Mouse (Mus musculus) CH12.LX (cell line): ENCODE data around the gene Hormad1. TPM values are rescaled to one million over a fixed set of nuclear protein-coding genes. Genes with fewer than 3 reads are reported as not detected.
A peak's percentile ranks its signal among the peaks of the same experiment; 100 is the strongest.

Experiments
- DNase-seq: peaks from one replicate; pipeline ENCODE4 v3.0.0-alpha.2; 2013; ENCODE audit errors: extremely low read depth
- H3K27ac ChIP-seq: 2 replicates; pipeline ENCODE4 v1.5.1; 2012; ENCODE audit warnings: low read depth, mild to moderate bottlenecking, control low read depth, moderate library complexity; ENCODE audit not compliant: insufficient read depth
- H3K27me3 ChIP-seq: replicated peaks from 2 replicates; pipeline ENCODE3; 2012; ENCODE audit warnings: inconsistent platforms
- H3K36me3 ChIP-seq, 2 experiments: replicated peaks in 1 of 2; 2 replicates each; pipeline versions ENCODE3 to v1.6.1; 2012; ENCODE audit warnings: inconsistent platforms in 1 of 2, low read length in 1 of 2, mild to moderate bottlenecking in 1 of 2, mixed read lengths in 1 of 2, moderate library complexity in 1 of 2; ENCODE audit not compliant: control insufficient read depth in 1 of 2, insufficient read depth in 1 of 2
- H3K4me1 ChIP-seq, 2 experiments: 2 replicates each; pipeline ENCODE4 v1.6.1; 2012; ENCODE audit warnings: inconsistent platforms in 1 of 2, moderate library complexity in 1 of 2; ENCODE audit not compliant: insufficient read depth in 2 of 2, control insufficient read depth in 1 of 2
- H3K4me2 ChIP-seq: 2 replicates; pipeline ENCODE4 v1.6.1; 2012; ENCODE audit warnings: low read depth, mild to moderate bottlenecking, control low read depth; ENCODE audit not compliant: poor library complexity, insufficient read depth, severe bottlenecking
- H3K4me3 ChIP-seq, 3 experiments: fragments of 150-350 bp in 1 of 3; sonication (generic) in 1 of 3; replicated peaks in 1 of 3; 2 replicates each; pipeline versions ENCODE3 to v1.5.1; 2011 to 2012; ENCODE audit warnings: low read depth in 2 of 3, low read length in 2 of 3, mild to moderate bottlenecking in 2 of 3, moderate library complexity in 2 of 3, control low read depth in 1 of 3, improper control_type of control experiment in 1 of 3, inconsistent platforms in 1 of 3, mixed read lengths in 1 of 3; ENCODE audit not compliant: poor library complexity in 1 of 3
- H3K79me2 ChIP-seq: replicated peaks from 2 replicates; pipeline ENCODE4 v1.6.1; 2012; ENCODE audit warnings: mild to moderate bottlenecking, moderate library complexity; ENCODE audit not compliant: control insufficient read depth, poor library complexity, insufficient read depth, severe bottlenecking; ENCODE audit errors: extremely low read depth
- H3K9ac ChIP-seq: 2 replicates; pipeline ENCODE4 v1.6.1; 2012; ENCODE audit warnings: low read depth, mild to moderate bottlenecking, control low read depth, moderate library complexity; ENCODE audit not compliant: insufficient read depth
- H3K9me3 ChIP-seq: replicated peaks from 2 replicates; pipeline ENCODE3; 2012; ENCODE audit warnings: low read length, inconsistent platforms, mixed read lengths
- BHLHE40 ChIP-seq: IDR thresholded peaks from 2 replicates; pipeline ENCODE4 v1.6.1; 2011; ENCODE audit warnings: mild to moderate bottlenecking, low read depth, low read length, improper control_type of control experiment
- CHD1 ChIP-seq: IDR thresholded peaks from 2 replicates; pipeline ENCODE4 v1.6.1; 2012; ENCODE audit warnings: low read depth, low read length, improper control_type of control experiment, inconsistent platforms
- CHD2 ChIP-seq: IDR thresholded peaks from 2 replicates; pipeline ENCODE4 v1.6.1; 2011; ENCODE audit warnings: low read length, improper control_type of control experiment
- E2F4 ChIP-seq: IDR thresholded peaks from 2 replicates; pipeline ENCODE4 v1.6.1; 2011; ENCODE audit warnings: low read depth, low read length, improper control_type of control experiment; ENCODE audit not compliant: insufficient replicate concordance
- ELF1 ChIP-seq: IDR thresholded peaks from 2 replicates; pipeline ENCODE4 v1.6.1; 2014; ENCODE audit warnings: low read depth, mild to moderate bottlenecking, inconsistent platforms, low read length, improper control_type of control experiment
- EP300 ChIP-seq: IDR thresholded peaks from 2 replicates; pipeline ENCODE4 v1.6.1; 2011; ENCODE audit warnings: low read length, improper control_type of control experiment
- ETS1 ChIP-seq: conservative IDR thresholded peaks from 2 replicates; pipeline ENCODE4 v1.6.1; 2012; ENCODE audit warnings: low read depth, mild to moderate bottlenecking, inconsistent platforms, low read length, improper control_type of control experiment, moderate library complexity
- GABPA ChIP-seq: IDR thresholded peaks from 2 replicates; pipeline ENCODE4 v1.6.1; 2012; ENCODE audit warnings: low read depth, low read length, improper control_type of control experiment, inconsistent platforms; ENCODE audit not compliant: insufficient replicate concordance
- IRF4 ChIP-seq: IDR thresholded peaks from 2 replicates; pipeline ENCODE4 v1.6.1; 2014; ENCODE audit warnings: low read depth, mild to moderate bottlenecking, inconsistent platforms, low read length, improper control_type of control experiment
- JUN ChIP-seq: IDR thresholded peaks from 2 replicates; pipeline ENCODE4 v1.6.1; 2011; ENCODE audit warnings: low read depth, mild to moderate bottlenecking, low read length, improper control_type of control experiment, moderate library complexity; ENCODE audit not compliant: insufficient read depth
- KAT2A ChIP-seq: IDR thresholded peaks from 2 replicates; pipeline ENCODE4 v1.6.1; 2012; ENCODE audit warnings: low read length, improper control_type of control experiment, inconsistent platforms; ENCODE audit not compliant: insufficient replicate concordance
- MAFK ChIP-seq: IDR thresholded peaks from 2 replicates; pipeline ENCODE4 v1.6.1; 2011; ENCODE audit warnings: low read length, improper control_type of control experiment; ENCODE audit not compliant: insufficient replicate concordance
- MAZ ChIP-seq: IDR thresholded peaks from 2 replicates; pipeline ENCODE4 v1.6.1; 2012; ENCODE audit warnings: low read depth, mild to moderate bottlenecking, inconsistent platforms, low read length, improper control_type of control experiment, moderate library complexity
- MXI1 ChIP-seq: IDR thresholded peaks from 2 replicates; pipeline ENCODE4 v1.6.1; 2011; ENCODE audit warnings: mild to moderate bottlenecking, low read depth, low read length, improper control_type of control experiment
- MYC ChIP-seq: IDR thresholded peaks from 2 replicates; pipeline ENCODE4 v1.6.1; 2011; ENCODE audit warnings: low read depth, mild to moderate bottlenecking, improper control_type of control experiment, low read length
- NELFE ChIP-seq: IDR thresholded peaks from 2 replicates; pipeline ENCODE4 v1.6.1; 2011; ENCODE audit warnings: low read depth, low read length, improper control_type of control experiment
- NRF1 ChIP-seq: IDR thresholded peaks from 2 replicates; pipeline ENCODE4 v1.6.1; 2014; ENCODE audit warnings: low read depth, mild to moderate bottlenecking, inconsistent platforms, low read length, improper control_type of control experiment, moderate library complexity
- POLR2A ChIP-seq: IDR thresholded peaks from 2 replicates; pipeline ENCODE4 v1.6.1; 2011; ENCODE audit warnings: low read depth, mild to moderate bottlenecking, improper control_type of control experiment, low read length
- POLR2AphosphoS2 ChIP-seq: IDR thresholded peaks from 2 replicates; pipeline ENCODE4 v1.6.1; 2011; ENCODE audit warnings: low read depth, low read length, improper control_type of control experiment
- RAD21 ChIP-seq: IDR thresholded peaks from 2 replicates; pipeline ENCODE4 v1.6.1; 2011; ENCODE audit warnings: low read depth, mild to moderate bottlenecking, low read length, improper control_type of control experiment, moderate library complexity
- RCOR1 ChIP-seq: conservative IDR thresholded peaks from 2 replicates; pipeline ENCODE4 v1.6.1; 2012; ENCODE audit warnings: low read depth, mild to moderate bottlenecking, inconsistent platforms, low read length, improper control_type of control experiment
- SMC3 ChIP-seq: IDR thresholded peaks from 2 replicates; pipeline ENCODE4 v1.6.1; 2011; ENCODE audit warnings: low read depth, low read length, improper control_type of control experiment
- TBP ChIP-seq: conservative IDR thresholded peaks from 2 replicates; pipeline ENCODE4 v1.6.1; 2011; ENCODE audit warnings: low read depth, low read length, improper control_type of control experiment
- TCF12 ChIP-seq: IDR thresholded peaks from 2 replicates; pipeline ENCODE4 v1.6.1; 2014; ENCODE audit warnings: low read depth, mild to moderate bottlenecking, inconsistent platforms, low read length, improper control_type of control experiment
- USF2 ChIP-seq: conservative IDR thresholded peaks from 2 replicates; pipeline ENCODE4 v1.6.1; 2011; ENCODE audit warnings: low read depth, low read length, improper control_type of control experiment
- ZC3H11A ChIP-seq: IDR thresholded peaks from 2 replicates; pipeline ENCODE4 v1.6.1; 2012; ENCODE audit warnings: low read depth, mild to moderate bottlenecking, inconsistent platforms, low read length, improper control_type of control experiment
- ZKSCAN1 ChIP-seq: IDR thresholded peaks from 2 replicates; pipeline ENCODE4 v1.6.1; 2012; ENCODE audit warnings: low read depth, inconsistent platforms, low read length, improper control_type of control experiment, borderline replicate concordance
- dilution Hi-C: fragments of 300-500 bp; cut with MboI; formaldehyde crosslinking; loops from 2 replicates; pipeline ENCODE4 v1.14.3; 2020; ENCODE audit warnings: low sequenced_read_pairs; ENCODE audit not compliant: extremely low pct_unique_long_range_greater_than_20kb, extremely low pct_ligation_motif_present
- in situ Hi-C: fragments of 300-500 bp; cut with MboI; formaldehyde crosslinking; loops from 3 replicates; pipeline ENCODE4 v1.14.3; 2019; ENCODE audit warnings: low sequenced_read_pairs, low pct_ligation_motif_present, low pct_unique_long_range_greater_than_20kb, mixed read lengths
- polyA plus RNA-seq: library from polyadenylated mRNA; unstranded; fragments of >175 nt; gene quantifications from 2 replicates; pipeline ENCODE4 v1.2.1, GENCODE M21; 2012; ENCODE audit warnings: low read depth; ENCODE audit not compliant: insufficient read length
- total RNA-seq, 2 experiments: library from RNA; depleted of rRNA; stranded (reverse); fragments of 300-350 nt in 1 of 2; fragments of >200 nt in 1 of 2; gene quantifications; 2 replicates each; pipeline ENCODE4 v1.2.3; 2012 to 2014

The Hormad1 gene
- total and polyA plus RNA-seq, 3 experiments = not detected

DNA sequence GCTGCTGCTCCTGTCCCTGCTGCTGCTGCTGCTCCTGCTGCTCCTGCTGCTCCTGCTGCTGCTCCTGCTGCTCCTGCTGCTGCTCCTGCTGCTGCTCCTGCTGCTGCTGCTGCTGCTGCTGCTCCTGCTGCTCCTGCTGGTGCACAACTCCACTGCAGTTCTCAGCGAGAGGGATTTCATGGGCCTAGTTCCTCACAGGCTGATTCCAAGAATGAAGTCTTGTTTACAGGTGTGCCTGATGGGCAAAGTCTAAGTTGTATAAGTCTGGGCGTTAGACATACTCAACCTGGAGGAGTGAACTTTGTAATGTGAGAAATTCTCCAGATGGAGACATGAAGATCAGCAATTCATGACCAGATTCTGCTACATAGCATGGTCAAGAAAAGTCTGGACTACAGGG is 34.8 kb upstream of the Hormad1 start:
- Histone ChIP-seq H3K9ac (no peak overlapping the region), H3K27ac (no peak overlapping the region), H3K4me3 (no peak overlapping the region), H3K4me2 (no peak overlapping the region), H3K79me2 (peaks cover 22% of the 10 kb centered on the region), H3K27me3 (no peaks in the 10 kb centered on the region), H3K36me3 (peaks cover 2 to 9% of the 10 kb centered on the region in 2 experiments), H3K4me1 (peaks cover 28 to 62% of the 10 kb centered on the region in 2 experiments), H3K9me3 (no peaks in the 10 kb centered on the region)
- TF ChIP-seq MXI1 (no peak), IRF4 (no peak), BHLHE40 (no peak), CHD1 (no peak), ZKSCAN1 (no peak), EP300 (no peak), JUN (no peak), MYC (no peak), ETS1 (no peak), USF2 (no peak), ELF1 (no peak), NRF1 (no peak), RAD21 (no peak), POLR2A (no peak), GABPA (no peak), TCF12 (no peak), KAT2A (no peak), TBP (no peak)
- in situ Hi-C loops = loop anchor here (5.0 to 25.0 kb wide), 2 partner anchors 48 to 238 kb away; partner anchors contain the start of gene Tars2
- dilution Hi-C loops = no loop called here
- no peak for DNase-seq

DNA sequence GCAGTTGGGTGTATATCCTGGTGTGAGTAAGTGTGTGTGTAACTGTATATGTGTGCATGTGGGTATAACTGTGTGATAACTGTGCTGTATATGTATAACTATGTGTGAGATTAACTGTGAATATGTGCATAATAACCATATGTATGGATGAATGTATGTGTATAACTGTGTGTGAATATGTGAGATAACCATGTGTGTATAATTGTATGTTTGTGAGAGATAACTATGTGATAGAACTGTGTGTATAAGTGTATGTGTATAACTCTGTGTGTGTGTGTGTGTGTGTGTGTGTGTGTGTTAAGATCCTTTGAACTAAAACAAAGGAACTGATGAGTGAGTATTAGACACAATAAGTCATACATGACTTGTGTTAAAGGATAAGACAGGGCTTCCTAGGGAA is 33.4 kb upstream of the Hormad1 start:
- DNase-seq = no peak
- dilution Hi-C loops (no loop called here), in situ Hi-C loops (no loop called here)
- TF ChIP-seq NELFE (no peak), POLR2AphosphoS2 (no peak), TCF12 (no peak), MAZ (no peak), MAFK (no peak), RCOR1 (no peak), SMC3 (no peak), CHD2 (no peak), USF2 (no peak), JUN (no peak), TBP (no peak), KAT2A (no peak), EP300 (no peak), E2F4 (no peak), ZC3H11A (no peak)
- Histone ChIP-seq H3K4me3 (no peak overlapping the region), H3K4me2 (peak overlapping the region; percentile 33), H3K27me3 (no peaks in the 10 kb centered on the region), H3K79me2 (peaks cover 23% of the 10 kb centered on the region), H3K9ac (no peak overlapping the region), H3K4me1 (peaks cover 29 to 57% of the 10 kb centered on the region in 2 experiments), H3K36me3 (peaks cover 8 to 15% of the 10 kb centered on the region in 2 experiments), H3K9me3 (peaks cover 1% of the 10 kb centered on the region), H3K27ac (no peak overlapping the region)
